Mouse (Mus musculus) limb, embryonic 14.5 days (tissue): ENCODE results near the gene C1qtnf2. TPM values are rescaled to one million over a fixed set of nuclear protein-coding genes. Genes with fewer than 3 reads are reported as not detected.
A peak's percentile ranks its signal among the peaks of the same experiment; 100 is the strongest.

Source experiments
- ATAC-seq: fragments of 200-750 bp; cut with Nextera tagmentation; 2 replicates; pipeline ENCODE4 v1.8.0; 2017; ENCODE audit warnings: low read depth, moderate number of reproducible peaks, moderate TSS enrichment; ENCODE audit not compliant: low FRiP score
- DNase-seq: peaks from one replicate; pipeline ENCODE4 v3.0.0-alpha.2; 2015; ENCODE audit warnings: low spot score
- H3K27ac ChIP-seq: fragments of 300-500 bp; sonication (generic); replicated peaks from 2 replicates; pipeline ENCODE4 v1.5.1; 2014; ENCODE audit warnings: low read depth, mild to moderate bottlenecking, low read length, moderate library complexity, mixed read lengths
- H3K27me3 ChIP-seq: fragments of 300-500 bp; sonication (generic); 2 replicates; pipeline ENCODE4 v1.6.1; 2014; ENCODE audit warnings: low read length, mixed read lengths; ENCODE audit not compliant: control insufficient read depth, insufficient read depth
- H3K36me3 ChIP-seq: fragments of 300-500 bp; sonication (generic); 2 replicates; pipeline ENCODE4 v1.6.1; 2014; ENCODE audit warnings: mild to moderate bottlenecking, low read length, moderate library complexity, mixed read lengths; ENCODE audit not compliant: control insufficient read depth, insufficient read depth
- H3K4me1 ChIP-seq: fragments of 300-500 bp; sonication (generic); 2 replicates; pipeline ENCODE4 v1.6.1; 2014; ENCODE audit warnings: antibody characterized with exemption, low read length, mixed read lengths; ENCODE audit not compliant: control insufficient read depth, insufficient read depth
- H3K4me2 ChIP-seq: fragments of 300-500 bp; sonication (generic); replicated peaks from 2 replicates; pipeline ENCODE4 v1.6.1; 2014; ENCODE audit warnings: low read depth, mild to moderate bottlenecking, low read length, moderate library complexity; ENCODE audit not compliant: severe bottlenecking
- H3K4me3 ChIP-seq: fragments of 300-500 bp; sonication (generic); replicated peaks from 2 replicates; pipeline ENCODE4 v1.5.1; 2014; ENCODE audit warnings: low read length
- H3K9ac ChIP-seq: fragments of 300-500 bp; sonication (generic); 2 replicates; pipeline ENCODE4 v1.6.1; 2014; ENCODE audit warnings: mild to moderate bottlenecking, low read depth, low read length, moderate library complexity; ENCODE audit not compliant: severe bottlenecking
- H3K9me3 ChIP-seq: fragments of 300-500 bp; sonication (generic); 2 replicates; pipeline ENCODE4 v1.6.1; 2016; ENCODE audit warnings: low read length; ENCODE audit not compliant: control insufficient read depth
- POLR2A ChIP-seq: fragments of 200-500 bp; IDR thresholded peaks from 2 replicates; pipeline ENCODE4 v1.8.0; 2012; ENCODE audit warnings: inconsistent platforms, mild to moderate bottlenecking, moderate library complexity, borderline replicate concordance; ENCODE audit not compliant: insufficient read depth, insufficient read length; ENCODE audit errors: extremely low read depth
- WGBS: fragments of 180-500 bp; shearing (Covaris S2); extraction: QIAGEN DNeasy Blood & Tissue Kit; methylation state at CpG from one replicate; pipeline ENCODE4 v1.1.7; 2014; 5-methylcytosine and 5-hydroxymethylcytosine counted together
- polyA plus RNA-seq, 2 experiments: library from polyadenylated mRNA; depleted of rRNA in 1 of 2; stranded (reverse) in 1 of 2; unstranded in 1 of 2; fragments of >200 nt; fragmentation: Nextera tagmentation in 1 of 2; extraction: Ambion mirVana in 1 of 2; gene quantifications; 2 replicates each; pipeline versions ENCODE4 v1.2.1 to v1.2.3; 2012 to 2014

C1qtnf2 gene
- polyA plus RNA-seq, 2 experiments: 32.7 to 46.1 TPM

- 8% methylated on average over 38 of the region's 38 CpGs for WGBS
- peak; percentile 88 for ATAC-seq
These were observed 40.6 kb upstream of the C1qtnf2 start, which contains the start of gene Slu7 for GRCm38 (mm10) chr11:43433254-43434023. Slu7 (plus strand) TSS chr11:43433744.

GRCm38 (mm10) chr11:43434024-43434407 lies 40.1 kb upstream of the C1qtnf2 start:
- H3K27me3 ChIP-seq: no peaks in the 10 kb centered on the region
- H3K9ac ChIP-seq: peak overlapping the region; percentile 77
- no peak for ATAC-seq
- H3K4me2 ChIP-seq: peak overlapping the region; percentile 59
- H3K36me3 ChIP-seq: peaks cover 19% of the 10 kb centered on the region
- peak overlapping the region; percentile 90 for H3K4me3 ChIP-seq
- no peak for DNase-seq
- H3K4me1 ChIP-seq: peaks cover 8% of the 10 kb centered on the region; the same call in 1 of the 2 replicates
- H3K9me3 ChIP-seq: no peaks in the 10 kb centered on the region
- no peak for TF ChIP-seq POLR2A
- WGBS: 2% methylated on average over 9 of the region's 9 CpGs
- H3K27ac ChIP-seq: no peak overlapping the region

More at GRCm38 (mm10) chr11:43433254-43434023, 40.6 kb upstream of the C1qtnf2 start, which contains the start of gene Slu7:
- Histone ChIP-seq H3K4me1 (peaks cover 8% of the 10 kb centered on the region; the same call in 1 of the 2 replicates), H3K4me2 (peak within 1 kb of the TSS; percentile 59), H3K36me3 (peaks cover 13% of the 10 kb centered on the region; the same call in 1 of the 2 replicates), H3K9me3 (no peaks in the 10 kb centered on the region), H3K27me3 (no peaks in the 10 kb centered on the region), H3K9ac (peak within 1 kb of the TSS; percentile 77), H3K4me3 (peak within 1 kb of the TSS; percentile 90), H3K27ac (no peak within 1 kb of the TSS)
- DNase-seq: peak; percentile 88
- no peak for TF ChIP-seq POLR2A

- WGBS: 94% methylated on average over 10 of the region's 10 CpGs
- peaks cover 88% of the 10 kb centered on the region for H3K36me3 ChIP-seq
- TF ChIP-seq POLR2A: no peak
These were observed 33.0 kb upstream of the C1qtnf2 start for GRCm38 (mm10) chr11:43441121-43441520.

GRCm38 (mm10) chr11:43443183-43443582 lies 30.9 kb upstream of the C1qtnf2 start:
- TF ChIP-seq POLR2A: no peak
- Histone ChIP-seq H3K4me1 (no peaks in the 10 kb centered on the region), H3K27me3 (no peaks in the 10 kb centered on the region), H3K36me3 (peaks cover 93% of the 10 kb centered on the region), H3K9ac (no peak overlapping the region), H3K9me3 (no peaks in the 10 kb centered on the region), H3K4me3 (no peak overlapping the region), H3K27ac (no peak overlapping the region), H3K4me2 (no peak overlapping the region)
- 95% methylated on average over 13 of the region's 13 CpGs for WGBS
- DNase-seq (no peak), ATAC-seq (no peak)

More at GRCm38 (mm10) chr11:43441121-43441520, 33.0 kb upstream of the C1qtnf2 start:
- Histone ChIP-seq H3K4me1 (no peaks in the 10 kb centered on the region), H3K9ac (no peak overlapping the region), H3K27ac (no peak overlapping the region), H3K27me3 (no peaks in the 10 kb centered on the region), H3K4me2 (no peak overlapping the region), H3K4me3 (no peak overlapping the region), H3K9me3 (no peaks in the 10 kb centered on the region)
- DNase-seq: no peak
- ATAC-seq: no peak

- ATAC-seq (no peak), DNase-seq (no peak)
- Histone ChIP-seq H3K27ac (no peak overlapping the region), H3K27me3 (no peaks in the 10 kb centered on the region), H3K9me3 (no peaks in the 10 kb centered on the region), H3K9ac (no peak overlapping the region), H3K36me3 (peaks cover 28% of the 10 kb centered on the region), H3K4me1 (no peaks in the 10 kb centered on the region), H3K4me3 (no peak overlapping the region), H3K4me2 (no peak overlapping the region)
- WGBS: 90% methylated on average over 2 of the region's 2 CpGs
- TF ChIP-seq POLR2A: no peak
These were observed 24.2 kb upstream of the C1qtnf2 start for GRCm38 (mm10) chr11:43449916-43450315.
